Mouse (Mus musculus): ENCODE measurements at regions not wholly inside any gene's neighbourhood (a gene's known extent, or its start where the extent isn't known, plus 50 kb on each side); places are given as distances from the start of the nearest gene placed in this dataset.

- no peak for ATAC-seq (replicated peaks; ENCODE audit: poor library complexity, severe bottlenecking)
Observed at GRCm38 (mm10) chr1:14566386-14566785, 1526.7 kb downstream of the 4930444P10Rik start.

Data from granulocyte monocyte progenitor cell, adult 5-6 weeks (primary cell).